Mouse (Mus musculus) myocyte (in vitro differentiated cells): ENCODE measurements at regions not wholly inside any gene's neighbourhood (a gene's known extent, or its start where the extent isn't known, plus 50 kb on each side); places are given as distances from the start of the nearest gene placed in this dataset.

ENCODE experiments used
- H3K27me3 ChIP-seq: one replicate; pipeline ENCODE4 v1.6.1; 2011; ENCODE audit not compliant: control insufficient read depth, insufficient read depth, insufficient read length
- H3K36me3 ChIP-seq: one replicate; pipeline ENCODE4 v1.6.1; 2011; ENCODE audit not compliant: control insufficient read depth, insufficient read depth
- H3K4me2 ChIP-seq: one replicate; pipeline ENCODE4 v1.6.1; 2011; ENCODE audit warnings: low read depth, control low read depth
- H3K4me3 ChIP-seq: one replicate; pipeline ENCODE4 v1.5.1; 2011; ENCODE audit warnings: mild to moderate bottlenecking, control low read depth, moderate library complexity
- H3K79me2 ChIP-seq: one replicate; pipeline ENCODE4 v1.6.1; 2011; ENCODE audit not compliant: control insufficient read depth, insufficient read depth
- H3ac ChIP-seq: one replicate; pipeline ENCODE4 v1.6.1; 2011; ENCODE audit not compliant: control insufficient read depth, insufficient read length
- CEBPB ChIP-seq: IDR thresholded peaks from 2 replicates; pipeline ENCODE4 v1.6.1; 2011; ENCODE audit warnings: mild to moderate bottlenecking, moderate library complexity; ENCODE audit not compliant: poor library complexity, insufficient read depth, severe bottlenecking
- E2F4 ChIP-seq: IDR thresholded peaks from one replicate; pipeline ENCODE4 v1.6.1; 2011; ENCODE audit warnings: mild to moderate bottlenecking, control low read depth, moderate library complexity; ENCODE audit not compliant: insufficient read depth
- MAX ChIP-seq: IDR thresholded peaks from one replicate; pipeline ENCODE4 v1.6.1; 2011; ENCODE audit warnings: low read depth, mild to moderate bottlenecking, control low read depth
- MYOD1 ChIP-seq, 3 experiments: IDR thresholded peaks; one replicate each; pipeline ENCODE4 v1.6.1; 2011; ENCODE audit warnings: control low read depth in 2 of 3, low read depth in 2 of 3, mild to moderate bottlenecking in 2 of 3, moderate library complexity in 1 of 3; ENCODE audit not compliant: insufficient read length in 2 of 3, control insufficient read depth in 1 of 3
- MYOG ChIP-seq, 3 experiments: IDR thresholded peaks; one replicate each; pipeline ENCODE4 v1.6.1; 2011; ENCODE audit warnings: control low read depth in 2 of 3, low read depth in 2 of 3, mild to moderate bottlenecking in 2 of 3; ENCODE audit not compliant: insufficient read length in 2 of 3, control insufficient read depth in 1 of 3, insufficient read depth in 1 of 3
- POLR2A ChIP-seq: IDR thresholded peaks from one replicate; pipeline ENCODE4 v1.6.1; 2011; ENCODE audit warnings: low read depth, mild to moderate bottlenecking, control low read depth, moderate library complexity; ENCODE audit not compliant: insufficient read length
- POLR2AphosphoS2 ChIP-seq: IDR thresholded peaks from one replicate; pipeline ENCODE4 v1.6.1; 2011; ENCODE audit warnings: low read depth, control low read depth; ENCODE audit not compliant: insufficient read length
- REST ChIP-seq: IDR thresholded peaks from one replicate; pipeline ENCODE4 v1.6.1; 2011; ENCODE audit warnings: mild to moderate bottlenecking, control low read depth, moderate library complexity; ENCODE audit not compliant: insufficient read depth, insufficient read length
- SRF ChIP-seq: IDR thresholded peaks from one replicate; pipeline ENCODE4 v1.6.1; 2011; ENCODE audit warnings: low read depth; ENCODE audit not compliant: control insufficient read depth, insufficient read length
- TCF12 ChIP-seq: IDR thresholded peaks from one replicate; pipeline ENCODE4 v1.6.1; 2011; ENCODE audit warnings: mild to moderate bottlenecking, control low read depth; ENCODE audit not compliant: poor library complexity, insufficient read depth, severe bottlenecking
- TCF3 ChIP-seq: IDR thresholded peaks from one replicate; pipeline ENCODE4 v1.6.1; 2011; ENCODE audit warnings: low read depth, control low read depth; ENCODE audit not compliant: insufficient read length
- USF1 ChIP-seq: IDR thresholded peaks from one replicate; pipeline ENCODE4 v1.6.1; 2011; ENCODE audit warnings: low read depth, mild to moderate bottlenecking, control low read depth, moderate library complexity

GRCm38 (mm10) chr1:81973481-81973880, 259.4 kb upstream of the Gm9747 start:
- H3K36me3 ChIP-seq: no peaks in the 10 kb centered on the region
- H3K79me2 ChIP-seq: no peaks in the 10 kb centered on the region
- no peak overlapping the region for H3K4me2 ChIP-seq
- no peak overlapping the region for H3ac ChIP-seq
- no peak for TF ChIP-seq CEBPB
- no peak for TF ChIP-seq MYOD1 (IDR thresholded peaks at IDR 0.05; ENCODE audit: control insufficient read depth in 1 of 3, insufficient read length in 2 of 3, low read depth in 2 of 3)
- no peak for TF ChIP-seq REST
- TF ChIP-seq SRF: no peak
- no peak for TF ChIP-seq MYOG (IDR thresholded peaks at IDR 0.05; ENCODE audit: control insufficient read depth in 1 of 3, insufficient read depth in 1 of 3, insufficient read length in 2 of 3, low read depth in 2 of 3)
- no peak for TF ChIP-seq TCF3
- TF ChIP-seq POLR2A: no peak
- no peak for TF ChIP-seq POLR2AphosphoS2
- no peak for TF ChIP-seq TCF12
- no peak for TF ChIP-seq E2F4
- TF ChIP-seq MAX: no peak
- TF ChIP-seq USF1: no peak
- H3K27me3 ChIP-seq: no peaks in the 10 kb centered on the region
- H3K4me3 ChIP-seq: no peak overlapping the region

GRCm38 (mm10) chr1:82007943-82008342, 225.0 kb upstream of the Gm9747 start:
- H3ac ChIP-seq: no peak overlapping the region
- no peaks in the 10 kb centered on the region for H3K79me2 ChIP-seq
- H3K4me3 ChIP-seq: no peak overlapping the region
- TF ChIP-seq TCF12: no peak
- TF ChIP-seq MYOG (IDR thresholded peaks at IDR 0.05; ENCODE audit: control insufficient read depth in 1 of 3, insufficient read depth in 1 of 3, insufficient read length in 2 of 3, low read depth in 2 of 3): no peak
- TF ChIP-seq REST: no peak
- no peaks in the 10 kb centered on the region for H3K36me3 ChIP-seq
- no peaks in the 10 kb centered on the region for H3K27me3 ChIP-seq
- no peak overlapping the region for H3K4me2 ChIP-seq

- no peak for TF ChIP-seq MAX
- TF ChIP-seq USF1: no peak
- TF ChIP-seq MYOD1 (IDR thresholded peaks at IDR 0.05; ENCODE audit: control insufficient read depth in 1 of 3, insufficient read length in 2 of 3, low read depth in 2 of 3): no peak
- no peak for TF ChIP-seq POLR2A
- no peak for TF ChIP-seq E2F4
- no peak for TF ChIP-seq CEBPB
- no peak for TF ChIP-seq REST
- TF ChIP-seq TCF12: no peak
- Histone ChIP-seq H3K36me3 (no peaks in the 10 kb centered on the region), H3K27me3 (no peaks in the 10 kb centered on the region), H3ac (no peak overlapping the region), H3K79me2 (no peaks in the 10 kb centered on the region), H3K4me2 (no peak overlapping the region), H3K4me3 (no peak overlapping the region)
Measured at GRCm38 (mm10) chr1:82008805-82009204, 224.1 kb upstream of the Gm9747 start.

- no peaks in the 10 kb centered on the region for H3K36me3 ChIP-seq
- H3K4me3 ChIP-seq: no peak overlapping the region
- no peak overlapping the region for H3K4me2 ChIP-seq
- no peaks in the 10 kb centered on the region for H3K27me3 ChIP-seq
- TF ChIP-seq TCF3 (no peak), SRF (no peak), TCF12 (no peak), E2F4 (no peak), USF1 (no peak), POLR2A (no peak), REST (no peak)
- H3K79me2 ChIP-seq: no peaks in the 10 kb centered on the region
- H3ac ChIP-seq: no peak overlapping the region
Measured at GRCm38 (mm10) chr1:82010995-82011394, 221.9 kb upstream of the Gm9747 start.

- Histone ChIP-seq H3K27me3 (no peaks in the 10 kb centered on the region), H3ac (no peak overlapping the region), H3K36me3 (no peaks in the 10 kb centered on the region), H3K4me2 (no peak overlapping the region), H3K79me2 (no peaks in the 10 kb centered on the region), H3K4me3 (no peak overlapping the region)
- TF ChIP-seq POLR2AphosphoS2 (no peak), USF1 (no peak), SRF (no peak), TCF3 (no peak), MYOD1 (IDR thresholded peaks at IDR 0.05; ENCODE audit: control insufficient read depth in 1 of 3, insufficient read length in 2 of 3, low read depth in 2 of 3) (no peak), TCF12 (no peak), MYOG (IDR thresholded peaks at IDR 0.05; ENCODE audit: control insufficient read depth in 1 of 3, insufficient read depth in 1 of 3, insufficient read length in 2 of 3, low read depth in 2 of 3) (no peak), REST (no peak), POLR2A (no peak), E2F4 (no peak), MAX (no peak), CEBPB (no peak)
Measured at GRCm38 (mm10) chr1:82015341-82015740, 217.6 kb upstream of the Gm9747 start.
